Mouse (Mus musculus) small intestine, adult 2 months (tissue): ENCODE measurements at regions not wholly inside any gene's neighbourhood (a gene's known extent, or its start where the extent isn't known, plus 50 kb on each side); places are given as distances from the start of the nearest gene placed in this dataset.

Source experiments
- H3K27ac ChIP-seq: fragments of 200-500 bp; 2 replicates; pipeline ENCODE4 v1.5.1; 2012; ENCODE audit warnings: low read depth, low read length, control low read depth, inconsistent platforms; ENCODE audit not compliant: insufficient read depth
- H3K27me3 ChIP-seq: fragments of 200-500 bp; 2 replicates; pipeline ENCODE4 v1.6.1; 2012; ENCODE audit warnings: mild to moderate bottlenecking, moderate library complexity, low read length, inconsistent platforms; ENCODE audit not compliant: control insufficient read depth, insufficient read depth
- H3K36me3 ChIP-seq: fragments of 200-500 bp; 2 replicates; pipeline ENCODE4 v1.6.1; 2012; ENCODE audit warnings: mild to moderate bottlenecking, low read length, control low read depth, inconsistent platforms; ENCODE audit not compliant: control insufficient read depth, insufficient read depth
- H3K4me1 ChIP-seq: fragments of 200-500 bp; 2 replicates; pipeline ENCODE4 v1.6.1; 2012; ENCODE audit warnings: low read length, inconsistent platforms, mixed read lengths; ENCODE audit not compliant: control insufficient read depth, insufficient read depth, insufficient read length
- H3K4me3 ChIP-seq: fragments of 200-500 bp; 2 replicates; pipeline ENCODE4 v1.5.1; 2012; ENCODE audit warnings: low read depth, mild to moderate bottlenecking, control low read depth, inconsistent platforms, low read length, moderate library complexity
- CTCF ChIP-seq: fragments of 200-500 bp; IDR thresholded peaks from 2 replicates; pipeline ENCODE4 v1.5.1; 2012; ENCODE audit warnings: low read depth, mild to moderate bottlenecking, control low read depth, inconsistent platforms, low read length, moderate library complexity, mixed read lengths; ENCODE audit not compliant: insufficient replicate concordance, insufficient read length; ENCODE audit errors: extremely low read depth
- POLR2A ChIP-seq: fragments of 200-500 bp; IDR thresholded peaks from 2 replicates; pipeline ENCODE4 v1.6.1; 2012; ENCODE audit warnings: low read depth, mild to moderate bottlenecking, control low read depth, inconsistent platforms, low read length, moderate library complexity
- WGBS: fragments of 180-500 bp; shearing (Covaris S2); methylation state at CpG from one replicate; pipeline ENCODE4 v1.1.7; 2018; 5-methylcytosine and 5-hydroxymethylcytosine counted together

- no peak overlapping the region for H3K4me3 ChIP-seq
- TF ChIP-seq CTCF (no peak), POLR2A (no peak)
- 93% methylated on average over 3 of the region's 3 CpGs for WGBS
- no peaks in the 10 kb centered on the region for H3K27me3 ChIP-seq
- peaks cover 19% of the 10 kb centered on the region for H3K4me1 ChIP-seq
- no peaks in the 10 kb centered on the region for H3K36me3 ChIP-seq
- no peak overlapping the region for H3K27ac ChIP-seq
Observed at GRCm38 (mm10) chr16:95773151-95773550, 71.3 kb downstream of the Ets2 start.
